Mouse (Mus musculus) cortical plate, adult 2 months (tissue): ENCODE data around the gene Gtf2ird2.

Experiments used
- CTCF ChIP-seq: fragments of 200-500 bp; IDR thresholded peaks from 2 replicates; pipeline ENCODE4 v1.5.1; 2011; ENCODE audit warnings: mild to moderate bottlenecking, control low read depth, low read length; ENCODE audit not compliant: insufficient read depth; ENCODE audit errors: extremely low read depth
- POLR2A ChIP-seq: fragments of 200-500 bp; IDR thresholded peaks from 2 replicates; pipeline ENCODE4 v1.6.1; 2011; ENCODE audit warnings: mild to moderate bottlenecking, low read length, control low read depth; ENCODE audit not compliant: insufficient read depth; ENCODE audit errors: extremely low read depth

GRCm38 (mm10) chr5:134155916-134156466 is 27.8 kb upstream of the Gtf2ird2 start:
- TF ChIP-seq CTCF = no peak
- TF ChIP-seq POLR2A = no peak
